Mouse (Mus musculus) kidney, adult 2 months (tissue): ENCODE data around the gene Suclg1.

ENCODE experiments used
- CTCF ChIP-seq: fragments of 200-500 bp; conservative IDR thresholded peaks from 2 replicates; pipeline ENCODE4 v1.5.1; 2011; ENCODE audit warnings: low read depth, mild to moderate bottlenecking, control low read depth, low read length, moderate library complexity, mixed read lengths; ENCODE audit not compliant: insufficient read depth, insufficient read length
- POLR2A ChIP-seq: fragments of 200-500 bp; IDR thresholded peaks from one replicate; pipeline ENCODE4 v1.6.1; 2011; ENCODE audit warnings: low read depth, low read length, control low read depth

DNA sequence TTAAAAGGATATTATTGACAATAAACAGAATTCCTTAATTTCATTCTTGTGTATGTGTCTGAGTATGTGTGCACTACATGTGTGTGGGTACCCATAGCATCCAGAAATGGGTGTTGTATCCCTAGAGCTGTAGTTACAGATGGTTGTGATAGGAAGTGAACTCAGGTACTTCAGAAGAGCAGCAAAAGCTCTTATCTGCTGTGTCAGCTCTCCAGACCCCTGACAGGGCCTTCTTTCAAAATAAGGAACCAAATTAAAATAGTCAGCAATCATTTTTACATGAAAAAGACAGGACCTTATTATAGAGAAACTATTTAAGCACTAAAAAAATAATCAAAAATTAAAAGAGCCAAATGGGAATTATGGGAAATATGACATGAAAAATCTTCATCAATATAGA lies 36.6 kb upstream of the Suclg1 start:
- TF ChIP-seq POLR2A: no peak
- TF ChIP-seq CTCF: no peak
